Mouse (Mus musculus) liver, postnatal 0 days (tissue): ENCODE results near the gene Apoc1.

Experiments
- CTCF ChIP-seq: sonication (generic); IDR thresholded peaks from 2 replicates; pipeline ENCODE4 v1.5.1; 2016; ENCODE audit warnings: antibody characterized with exemption, low read depth
- EP300 ChIP-seq: IDR thresholded peaks from 2 replicates; pipeline ENCODE4 v1.6.1; 2016; ENCODE audit warnings: antibody characterized with exemption, low read depth, mild to moderate bottlenecking

DNA sequence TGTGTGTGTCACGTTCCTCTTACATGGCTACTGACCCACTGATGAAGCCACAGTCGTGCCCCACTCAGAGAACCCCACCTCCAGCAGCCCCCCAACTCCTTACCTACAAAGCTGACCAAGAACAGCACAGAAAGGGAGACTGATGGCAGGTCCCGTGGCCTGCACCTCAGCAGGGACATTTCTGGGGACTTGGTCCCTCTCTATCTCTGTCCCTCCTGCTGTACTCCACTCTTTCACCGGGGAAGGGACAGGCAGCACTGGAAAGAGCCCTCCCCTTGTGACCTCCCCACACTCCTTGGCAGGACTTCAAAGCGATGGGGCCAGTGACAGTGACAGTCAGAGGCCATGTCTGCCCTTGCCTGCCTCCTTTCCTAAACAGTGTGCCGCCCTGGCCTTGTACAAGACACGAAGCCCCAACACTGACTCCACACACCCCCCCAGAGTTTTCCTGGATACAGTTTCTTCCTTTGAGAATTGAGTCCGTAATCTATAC lies 11.2 kb downstream of the Apoc1 start, which contains the start of the genes Gm44805 and Apoc4:
- TF ChIP-seq CTCF: no peak
- no peak for TF ChIP-seq EP300
